Mouse (Mus musculus): ENCODE measurements around the gene Arhgap32. TPM values are rescaled to one million over a fixed set of nuclear protein-coding genes. Genes with fewer than 3 reads are reported as not detected.
"Not testable (repeated sequence)": the region's sequence is repeated elsewhere in the genome, so short reads cannot be mapped to it uniquely, and the experiment has no call there.

Gene Arhgap32
- total RNA-seq, 2 experiments from 2014 or later: 233 to 240 TPM

DNA sequence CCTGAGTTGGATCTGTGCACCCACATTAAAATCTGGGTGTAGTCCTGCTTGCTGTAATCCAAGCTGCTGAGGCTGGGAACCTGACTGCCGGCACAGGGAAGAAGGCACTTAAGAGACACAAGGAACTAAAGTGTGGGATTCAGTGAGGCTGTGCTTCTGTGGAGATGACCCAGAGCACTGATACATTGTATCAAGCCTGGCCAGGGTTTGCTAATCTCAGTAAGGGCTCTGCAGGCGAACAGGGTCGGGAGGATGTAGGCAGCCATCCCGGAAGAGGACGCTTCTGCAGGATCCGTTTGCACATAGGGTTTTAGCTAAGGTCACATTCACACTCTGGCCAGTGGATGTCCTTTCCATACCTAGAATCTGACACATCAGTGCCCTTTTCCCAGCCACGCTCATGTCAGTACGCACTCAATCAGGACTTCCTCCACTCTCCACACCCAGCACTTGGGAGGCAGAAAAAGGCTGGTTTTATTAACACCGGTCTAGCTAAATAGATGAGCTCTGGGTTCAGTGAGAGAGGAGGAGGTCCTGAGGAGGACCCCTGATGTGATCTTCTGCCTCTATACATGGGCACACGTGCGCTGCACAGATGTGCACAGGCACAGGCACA lies 20.9 kb downstream of the Arhgap32 start:
- no peak for DNase-seq (ENCODE audit: low spot score in 2 of 2)

DNA sequence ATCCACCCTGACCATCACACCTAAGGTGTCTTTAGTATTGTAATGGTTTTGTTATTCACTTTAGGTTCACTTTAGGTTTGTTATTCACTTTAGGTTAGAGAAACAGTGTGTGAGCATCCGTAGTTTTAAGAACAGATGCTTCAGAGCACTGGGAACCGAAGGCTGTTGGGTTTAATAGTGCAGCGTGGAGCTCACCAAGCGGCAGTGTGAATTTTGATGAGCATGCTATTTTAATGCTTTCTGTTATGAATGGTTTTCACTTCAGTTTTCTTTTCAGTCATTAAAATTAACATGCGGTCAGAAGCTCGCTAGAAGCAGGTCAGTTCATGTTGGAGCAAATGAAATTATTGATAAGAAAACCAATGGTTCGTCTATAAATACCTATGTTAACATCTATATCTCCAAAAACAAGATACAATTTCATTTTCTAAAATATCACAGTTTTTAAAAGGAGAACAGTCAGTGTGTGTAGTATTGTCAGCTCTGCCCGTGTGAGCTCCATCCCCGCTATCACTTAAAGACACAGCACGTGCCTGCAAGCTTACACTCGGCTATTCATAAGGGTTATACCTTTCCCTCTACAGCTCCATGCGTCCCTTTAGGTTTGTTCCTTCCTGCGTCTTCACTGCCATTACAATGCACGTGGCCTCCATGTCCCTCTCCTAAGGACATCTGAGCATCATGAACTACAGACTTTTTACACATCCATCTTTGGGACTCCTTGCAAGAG lies 21.9 kb downstream of the Arhgap32 start:
- DNase-seq (ENCODE audit: low spot score in 2 of 2): peak in 1 of 2 experiments; percentile 51

DNA sequence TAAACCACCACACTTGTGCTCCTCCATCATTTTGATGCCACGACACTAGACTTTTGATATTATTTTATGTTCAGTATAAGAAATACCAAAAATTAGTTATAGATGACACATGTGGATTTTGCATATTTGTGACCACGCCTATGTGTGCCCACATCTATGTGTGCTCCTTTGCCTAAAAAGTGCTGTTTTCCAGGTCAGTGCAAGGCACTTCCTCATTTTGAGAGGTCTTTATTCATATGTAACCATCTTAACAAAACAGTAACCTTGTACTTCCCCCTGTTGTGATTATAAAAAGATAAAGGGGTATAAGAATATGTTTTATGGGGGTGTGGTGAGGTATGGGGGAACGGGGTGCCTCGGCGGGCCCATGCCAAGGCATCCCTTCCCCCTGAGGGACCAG lies 22.7 kb downstream of the Arhgap32 start:
- DNase-seq (ENCODE audit: low spot score in 2 of 2): no peak

DNA sequence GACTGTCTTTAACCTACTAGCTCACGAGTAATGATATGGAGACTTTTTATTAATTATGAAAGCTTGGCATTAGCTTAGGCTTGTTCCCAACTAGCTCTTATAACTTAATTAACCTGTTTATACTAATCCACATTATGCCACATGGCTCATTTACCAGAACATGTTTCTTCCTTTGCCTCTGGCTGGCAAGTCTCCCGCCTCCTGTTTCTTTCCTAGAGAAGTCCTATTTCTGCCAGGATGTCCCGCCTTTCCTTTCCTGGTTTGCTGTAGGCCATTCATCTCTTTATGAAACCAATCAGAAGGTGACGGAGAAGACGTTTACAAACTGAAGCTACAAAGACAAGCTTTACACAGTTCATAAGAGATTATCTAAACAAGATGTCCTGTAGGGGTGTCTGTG lies 23.7 kb downstream of the Arhgap32 start:
- no peak for DNase-seq (ENCODE audit: low spot score in 2 of 2)

DNA sequence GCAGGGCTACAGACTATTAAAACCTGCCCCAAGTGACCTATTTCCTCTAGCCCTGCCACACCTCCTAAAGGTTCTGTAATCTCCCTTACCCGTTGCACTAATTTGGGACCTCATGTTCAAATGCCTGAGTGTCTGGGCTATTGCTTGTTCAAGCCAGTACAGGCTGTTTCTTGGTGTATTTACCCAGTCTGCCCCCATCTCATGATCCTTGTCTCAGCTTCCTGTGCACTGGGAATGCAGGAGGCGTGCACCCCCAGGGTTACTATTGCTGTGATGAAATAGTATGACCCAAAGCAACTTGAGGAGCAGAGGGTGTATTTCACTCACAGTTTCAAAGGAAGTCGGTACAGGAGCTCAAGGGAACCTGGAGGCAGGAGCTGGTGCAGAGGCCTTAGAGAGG lies 26.9 kb downstream of the Arhgap32 start:
- no peak for DNase-seq (ENCODE audit: low spot score in 2 of 2)

DNA sequence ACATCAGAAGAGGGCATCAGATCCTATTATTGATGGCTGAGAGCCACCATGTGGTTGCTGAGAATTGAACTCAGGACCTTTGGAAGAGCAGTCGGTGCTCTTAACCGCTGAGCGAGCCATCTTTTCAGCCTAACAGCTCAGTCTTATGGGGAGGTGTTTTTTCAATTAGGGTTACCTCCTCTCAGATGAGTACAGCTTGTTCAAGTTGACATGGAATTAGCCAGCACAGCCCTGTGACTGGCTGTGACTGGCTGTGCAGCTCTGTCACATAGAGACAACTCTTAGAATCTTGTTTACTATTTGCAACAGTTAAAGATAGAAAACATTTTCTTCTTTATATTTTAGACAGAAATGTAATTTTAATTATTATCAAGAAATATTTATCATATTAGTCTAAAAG lies 27.5 kb downstream of the Arhgap32 start:
- no peak for DNase-seq (ENCODE audit: low spot score in 2 of 2)

DNA sequence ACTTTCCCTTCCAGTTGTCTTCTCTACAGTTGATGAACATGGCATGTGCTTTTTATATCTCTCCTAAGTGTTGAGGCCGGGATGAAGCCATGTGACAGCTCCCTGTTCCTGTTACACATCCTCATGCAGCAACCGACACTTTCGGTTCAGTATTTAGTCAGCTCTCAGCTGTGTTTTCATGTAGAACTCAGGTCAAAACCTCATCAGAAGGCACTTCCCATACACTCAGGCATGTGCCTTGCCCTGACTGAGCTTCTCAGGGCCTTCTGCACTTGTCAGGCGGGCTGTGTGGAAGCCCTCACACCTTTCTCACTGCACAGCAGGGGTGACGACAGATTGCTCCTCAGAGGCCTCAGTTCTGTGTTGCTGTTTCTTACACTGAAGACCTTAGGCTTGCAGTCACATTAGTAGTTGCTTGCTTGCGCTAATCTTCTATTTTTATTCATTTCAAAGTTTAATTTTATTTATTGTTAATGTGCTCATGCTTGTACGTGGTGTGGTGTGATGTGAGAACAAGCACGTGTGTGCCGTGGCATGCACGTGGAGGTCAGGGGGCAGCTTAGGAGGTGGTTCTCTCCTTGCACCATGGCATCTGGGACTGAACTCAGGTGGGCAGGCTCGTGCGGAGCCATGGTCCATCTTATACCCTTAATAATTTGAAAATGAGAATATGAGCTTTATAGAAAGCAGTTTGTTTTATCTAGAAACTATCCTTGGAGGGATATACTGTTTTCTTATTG lies 30.5 kb downstream of the Arhgap32 start:
- no peak for DNase-seq (ENCODE audit: low spot score in 2 of 2)

DNA sequence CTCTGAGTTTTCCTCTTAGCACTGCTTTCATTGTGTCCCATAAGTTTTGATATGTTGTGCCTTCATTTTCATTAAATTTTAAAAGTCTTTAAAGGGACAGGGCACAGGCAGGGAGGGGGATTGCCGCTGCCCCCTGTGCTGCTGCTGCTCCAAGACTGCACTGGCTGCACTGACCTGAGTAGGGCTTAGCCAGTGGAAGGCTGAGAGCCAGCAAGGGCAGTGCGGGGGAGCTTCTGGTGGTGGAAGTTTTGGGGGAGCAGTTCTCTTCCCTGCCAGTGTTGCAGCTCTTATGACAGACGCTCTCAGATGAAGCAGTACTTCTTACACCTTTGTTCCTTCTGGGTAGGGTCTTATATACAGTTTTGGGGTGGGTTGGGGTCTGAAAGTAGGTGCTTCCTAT lies 33.3 kb downstream of the Arhgap32 start:
- DNase-seq (ENCODE audit: low spot score in 2 of 2): no peak

DNA sequence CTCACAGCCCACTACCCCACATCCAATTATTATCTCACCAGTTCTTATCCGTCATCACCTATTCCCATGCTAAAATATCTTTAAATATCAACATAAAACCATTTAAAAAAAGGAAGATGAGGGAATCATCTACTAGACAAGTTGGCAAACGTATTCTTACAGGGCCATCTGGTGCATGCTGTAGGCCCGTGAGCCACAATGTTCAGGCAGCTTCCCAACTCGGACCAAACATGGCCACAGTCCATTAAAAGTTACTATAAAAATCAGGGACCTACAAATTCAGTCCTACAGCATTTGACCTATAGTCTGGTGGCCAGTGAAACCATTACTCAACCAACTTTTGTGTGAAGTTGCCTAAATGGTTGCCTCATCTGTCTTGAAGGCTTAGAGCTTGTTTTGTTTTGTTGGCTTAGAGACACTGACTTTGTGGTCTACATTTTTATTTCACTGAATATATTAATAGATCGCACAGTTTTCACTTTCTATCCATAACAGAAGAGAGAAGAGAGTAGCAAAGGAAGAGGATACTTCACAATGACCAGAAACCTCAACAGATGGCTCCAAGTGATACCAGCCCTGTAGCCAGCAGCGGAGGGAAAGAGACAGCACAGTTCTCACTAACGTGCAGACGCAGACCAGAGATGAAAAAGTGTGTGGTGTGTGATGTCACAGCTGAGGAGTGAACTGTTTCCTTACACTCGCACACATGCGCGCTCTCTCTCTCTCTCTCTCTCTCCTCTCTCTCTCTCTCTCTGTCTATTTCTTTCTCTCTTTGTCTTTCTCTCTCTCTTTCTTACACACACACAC lies 34.1 kb downstream of the Arhgap32 start:
- no peak for DNase-seq (ENCODE audit: low spot score in 2 of 2)

DNA sequence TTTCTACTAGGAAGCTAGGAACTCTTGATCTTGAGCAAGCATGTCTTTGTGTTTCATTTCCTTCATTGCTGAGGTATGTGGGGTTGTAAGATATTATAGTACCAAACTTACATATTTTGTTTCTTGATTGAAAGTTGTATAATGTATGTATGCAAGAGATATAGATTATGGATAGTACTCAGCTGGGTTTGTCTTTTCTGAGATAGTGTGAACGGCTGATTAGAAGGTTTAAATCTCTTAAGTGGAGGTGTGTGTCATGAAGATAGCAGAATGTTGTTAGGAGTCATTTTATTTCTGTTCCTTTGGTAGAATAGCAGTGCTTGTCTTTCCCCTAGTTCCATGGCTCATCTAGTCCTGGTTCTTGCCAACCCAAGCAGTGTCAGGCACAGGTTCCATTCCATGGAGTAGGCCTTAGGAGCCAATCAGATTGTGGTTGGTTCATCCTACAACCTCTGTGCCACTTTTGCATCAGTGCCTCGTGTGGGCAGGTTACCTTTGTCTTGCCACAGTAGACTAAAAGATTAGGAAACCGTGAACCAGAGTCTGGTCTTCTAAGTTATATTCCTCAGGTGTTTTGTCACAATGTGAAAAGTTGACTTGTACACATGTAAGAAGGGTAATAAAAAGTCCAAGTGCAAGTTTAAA lies 38.9 kb downstream of the Arhgap32 start:
- DNase-seq (ENCODE audit: low spot score in 2 of 2): no peak

DNA sequence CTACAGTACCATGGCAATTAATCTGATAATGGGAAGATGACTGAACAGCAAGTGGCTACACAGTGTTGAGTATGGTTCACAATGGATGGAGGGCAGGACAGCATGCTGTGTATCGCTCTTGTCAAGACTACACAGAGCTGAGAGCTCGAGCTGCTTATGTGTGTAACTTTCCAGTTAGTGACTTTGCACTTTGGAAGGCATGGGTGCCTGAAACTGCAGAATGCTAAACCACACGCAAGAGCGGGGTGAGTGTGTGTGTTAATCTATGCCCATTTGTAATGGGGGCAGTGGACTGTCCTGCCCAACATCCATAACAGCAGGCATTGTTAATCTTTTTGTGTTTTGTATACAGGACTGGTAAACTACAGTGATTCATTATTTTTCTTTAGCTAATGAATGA lies 40.8 kb downstream of the Arhgap32 start:
- no peak for DNase-seq (ENCODE audit: low spot score in 2 of 2)

DNA sequence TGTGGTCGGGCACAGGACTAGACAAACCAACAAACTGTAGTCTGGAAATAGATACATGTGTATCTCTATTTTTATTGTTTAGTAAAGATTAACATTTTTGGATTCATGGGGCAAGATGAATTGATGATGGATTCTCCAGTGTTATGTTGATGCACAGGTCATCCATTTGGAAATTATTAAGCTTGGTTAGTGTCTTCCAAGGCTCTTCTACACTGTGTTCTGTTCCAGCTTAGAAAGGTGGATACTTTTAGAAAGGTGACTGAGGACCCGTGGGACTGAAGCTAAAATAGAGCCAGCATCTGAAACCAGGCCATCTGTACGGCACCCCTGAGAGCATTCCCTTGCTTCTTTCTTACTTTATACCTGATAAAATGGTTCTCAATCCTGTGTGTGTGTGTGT lies 41.3 kb downstream of the Arhgap32 start:
- no peak for DNase-seq (ENCODE audit: low spot score in 2 of 2)

DNA sequence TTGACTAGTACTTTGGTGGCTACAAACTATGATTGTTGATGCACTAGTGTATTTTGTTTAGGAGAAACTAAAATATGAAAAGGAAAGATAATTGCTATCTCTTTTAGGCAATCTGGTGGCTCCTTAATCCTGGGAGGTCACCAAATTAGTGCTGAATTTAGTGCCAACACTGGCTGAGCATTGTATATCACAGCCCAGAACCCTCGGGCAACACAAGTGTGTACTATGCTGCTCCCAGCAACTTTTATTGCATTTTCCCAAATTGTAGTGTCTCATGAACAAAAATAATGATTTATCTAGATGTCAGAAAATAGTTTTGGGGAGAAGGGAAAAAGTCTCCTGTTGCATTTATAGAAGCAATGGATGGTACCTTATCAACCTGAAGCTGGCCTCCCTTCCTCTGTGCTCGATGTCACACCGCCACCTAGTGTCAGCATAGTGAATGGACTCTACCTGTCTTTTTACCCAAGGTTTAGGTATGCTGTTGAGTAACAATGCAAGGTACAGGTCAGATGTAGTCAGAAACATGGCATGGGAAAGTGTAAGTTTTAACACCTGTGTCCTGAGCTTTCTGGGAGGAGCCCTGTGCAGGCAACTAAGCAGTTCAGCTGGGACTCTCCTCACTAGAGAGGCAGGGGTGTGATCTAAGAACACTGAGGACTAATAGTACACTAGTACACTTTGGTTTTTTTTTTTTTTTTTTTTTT lies 43.1 kb downstream of the Arhgap32 start:
- peak; percentile 18 to 77 for DNase-seq (ENCODE audit: low spot score in 2 of 2)

DNA sequence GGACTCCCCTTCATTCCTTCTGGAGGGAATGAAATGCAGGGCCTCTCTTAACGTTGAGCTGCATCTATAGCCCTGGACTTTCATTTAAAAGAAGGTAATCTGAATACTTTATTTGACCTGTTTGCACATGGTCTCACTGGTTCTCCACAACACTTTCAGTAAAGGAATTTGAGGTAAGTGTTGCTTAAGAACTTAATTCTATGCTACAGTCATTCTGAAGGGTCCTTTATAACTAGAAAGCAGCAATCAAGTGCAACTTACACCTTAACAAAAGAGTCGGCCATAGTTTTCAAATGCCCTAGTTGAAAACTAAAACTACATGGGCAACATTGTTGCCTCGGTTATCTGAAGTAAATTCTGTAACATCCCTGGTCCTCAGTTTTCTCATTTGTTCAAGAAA lies 43.8 kb downstream of the Arhgap32 start:
- no peak for DNase-seq (ENCODE audit: low spot score in 2 of 2)

DNA sequence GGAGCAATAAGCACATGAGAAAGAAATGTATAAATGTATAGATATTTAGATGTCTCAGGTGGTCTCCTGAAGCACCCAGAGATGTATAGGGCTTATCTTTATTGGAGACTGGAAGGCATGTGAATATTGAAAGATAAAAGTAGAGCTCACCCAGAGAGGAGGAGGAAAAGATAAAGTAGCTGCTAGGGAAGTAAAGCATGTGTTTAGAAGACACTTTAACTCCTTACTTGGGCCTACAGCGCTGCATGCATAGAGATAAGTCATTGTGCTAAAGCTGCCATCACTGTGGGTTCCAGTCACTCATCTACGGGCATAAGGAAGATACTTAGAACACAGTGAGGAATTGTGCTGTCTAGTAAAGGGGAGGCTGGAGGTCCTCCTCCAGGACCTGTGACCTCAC lies 46.9 kb downstream of the Arhgap32 start:
- no peak for DNase-seq (ENCODE audit: low spot score in 2 of 2)

DNA sequence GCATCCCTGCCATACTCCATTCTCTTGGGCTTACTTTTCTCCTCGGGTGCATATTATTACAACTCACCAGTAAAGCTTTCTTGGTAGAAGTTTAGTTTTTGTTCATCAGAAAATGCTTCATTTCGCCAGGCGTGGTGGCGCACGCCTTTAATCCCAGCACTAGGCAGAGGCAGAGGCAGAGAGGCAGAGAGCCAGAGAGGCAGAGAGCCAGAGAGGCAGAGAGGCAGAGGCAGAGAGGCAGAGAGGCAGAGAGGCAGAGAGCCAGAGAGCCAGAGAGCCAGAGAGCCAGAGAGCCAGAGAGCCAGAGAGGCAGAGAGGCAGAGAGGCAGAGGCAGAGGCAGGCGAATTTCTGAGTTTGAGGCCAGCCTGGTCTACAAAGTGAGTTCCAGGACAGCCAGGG lies 47.9 kb downstream of the Arhgap32 start:
- not testable (repeated sequence) for DNase-seq (ENCODE audit: low spot score in 2 of 2)

DNA sequence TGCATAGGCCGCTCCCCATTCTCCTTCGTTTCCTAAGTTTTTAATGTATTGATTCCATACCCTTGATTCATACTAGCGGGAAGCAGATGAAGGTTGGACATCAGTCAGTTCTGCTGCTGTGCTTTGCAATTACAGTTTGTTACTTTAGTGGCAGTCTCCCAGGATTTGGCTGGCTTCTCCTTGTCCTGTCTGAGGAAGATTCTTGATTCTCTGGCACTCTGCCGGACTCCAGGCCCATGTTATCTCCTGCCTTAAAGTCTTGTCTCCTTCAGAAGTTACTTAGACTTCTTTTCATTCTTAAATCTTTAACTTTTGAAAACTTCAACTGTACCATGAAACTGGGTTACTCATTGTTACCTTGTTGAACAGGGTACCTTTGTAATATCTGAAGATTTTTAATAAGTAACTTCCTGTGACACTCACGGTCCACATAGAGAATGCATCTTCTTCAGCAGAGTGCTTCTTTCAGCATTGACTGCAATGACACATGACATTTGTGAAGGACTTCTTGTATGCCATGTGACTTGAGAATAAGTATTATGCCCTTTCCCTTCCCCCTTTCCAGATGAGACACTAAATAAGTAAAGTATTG lies 52.7 kb downstream of the Arhgap32 start:
- DNase-seq (ENCODE audit: low spot score in 2 of 2): no peak

DNA sequence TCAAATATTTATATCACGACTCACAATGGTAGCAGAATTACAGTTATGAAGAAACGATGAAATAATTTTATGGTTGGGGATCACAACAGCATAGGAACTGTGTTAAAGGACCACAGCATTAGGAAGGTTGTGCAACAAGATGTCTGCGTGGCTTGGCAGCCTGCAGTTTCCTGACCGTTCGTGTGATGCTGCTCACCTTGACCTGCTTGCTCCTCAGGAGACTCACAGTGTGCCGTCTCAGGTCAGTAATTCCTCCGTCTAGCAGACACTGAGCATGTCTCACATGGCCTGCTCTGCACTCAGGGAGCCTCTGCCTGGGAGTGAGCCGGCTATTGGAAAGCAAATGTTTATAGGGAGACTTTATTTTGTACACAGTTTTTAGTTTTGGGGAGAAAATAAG lies 54.8 kb downstream of the Arhgap32 start:
- DNase-seq (ENCODE audit: low spot score in 2 of 2): no peak

DNA sequence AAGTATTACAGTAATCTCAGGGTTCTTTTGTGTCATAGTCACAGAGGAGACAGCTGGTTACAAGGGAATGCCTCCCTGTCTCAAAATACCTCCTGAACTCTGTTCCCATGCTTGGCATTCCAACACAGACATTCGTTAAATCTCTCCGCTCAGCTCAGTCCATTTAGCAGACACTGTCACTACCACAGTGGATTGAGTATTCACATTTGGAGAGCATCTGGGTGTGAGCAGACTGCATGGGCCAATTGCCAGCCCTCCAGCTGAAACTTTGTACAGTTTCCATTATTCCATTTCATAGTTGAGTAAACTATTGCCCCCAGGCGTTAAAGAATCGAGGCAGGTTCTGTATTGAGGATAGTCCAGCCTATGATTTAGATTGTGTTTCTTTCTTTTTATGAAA lies 60.7 kb downstream of the Arhgap32 start:
- DNase-seq (ENCODE audit: low spot score in 2 of 2): no peak

DNA sequence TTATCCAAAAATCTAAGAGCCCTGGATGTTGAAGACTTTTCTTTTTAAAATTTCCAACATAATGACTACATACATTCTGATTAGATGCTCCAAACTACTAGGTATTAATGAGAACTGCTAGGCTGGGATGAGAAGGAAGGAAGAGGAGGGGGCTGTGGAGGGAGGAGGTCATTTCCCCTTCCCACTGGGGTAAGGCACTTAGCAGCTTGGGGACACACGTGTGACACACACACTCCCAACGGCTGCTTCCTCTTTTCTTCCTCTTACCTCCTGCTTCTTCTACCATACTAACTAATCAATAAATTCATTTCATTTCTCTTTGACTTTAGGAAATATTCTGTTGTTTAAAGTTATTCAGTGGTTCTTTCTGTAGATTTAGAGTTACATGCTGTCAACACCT lies 65.2 kb downstream of the Arhgap32 start:
- DNase-seq (ENCODE audit: low spot score in 2 of 2): no peak
